Mouse (Mus musculus) heart, postnatal 14 days (tissue): ENCODE results near the gene Edar. TPM values are rescaled to one million over a fixed set of nuclear protein-coding genes. Genes with fewer than 3 reads are reported as not detected.

Experiments
- DNase-seq, 2 experiments: peaks; one replicate each; pipeline ENCODE4 v3.0.0; 2021 to 2022
- intact Hi-C: fragments of 180-260 bp; cut with DNase I; formaldehyde crosslinking; loops from one replicate; pipeline ENCODE4 v1.15.1; 2025
- total RNA-seq, 2 experiments: library from RNA; stranded (reverse); gene quantifications; 2 replicates each; pipeline ENCODE4 v1.2.3; 2021

Edar gene
- total RNA-seq, 2 experiments from 2014 or later = 0.39 to 0.69 TPM

DNA sequence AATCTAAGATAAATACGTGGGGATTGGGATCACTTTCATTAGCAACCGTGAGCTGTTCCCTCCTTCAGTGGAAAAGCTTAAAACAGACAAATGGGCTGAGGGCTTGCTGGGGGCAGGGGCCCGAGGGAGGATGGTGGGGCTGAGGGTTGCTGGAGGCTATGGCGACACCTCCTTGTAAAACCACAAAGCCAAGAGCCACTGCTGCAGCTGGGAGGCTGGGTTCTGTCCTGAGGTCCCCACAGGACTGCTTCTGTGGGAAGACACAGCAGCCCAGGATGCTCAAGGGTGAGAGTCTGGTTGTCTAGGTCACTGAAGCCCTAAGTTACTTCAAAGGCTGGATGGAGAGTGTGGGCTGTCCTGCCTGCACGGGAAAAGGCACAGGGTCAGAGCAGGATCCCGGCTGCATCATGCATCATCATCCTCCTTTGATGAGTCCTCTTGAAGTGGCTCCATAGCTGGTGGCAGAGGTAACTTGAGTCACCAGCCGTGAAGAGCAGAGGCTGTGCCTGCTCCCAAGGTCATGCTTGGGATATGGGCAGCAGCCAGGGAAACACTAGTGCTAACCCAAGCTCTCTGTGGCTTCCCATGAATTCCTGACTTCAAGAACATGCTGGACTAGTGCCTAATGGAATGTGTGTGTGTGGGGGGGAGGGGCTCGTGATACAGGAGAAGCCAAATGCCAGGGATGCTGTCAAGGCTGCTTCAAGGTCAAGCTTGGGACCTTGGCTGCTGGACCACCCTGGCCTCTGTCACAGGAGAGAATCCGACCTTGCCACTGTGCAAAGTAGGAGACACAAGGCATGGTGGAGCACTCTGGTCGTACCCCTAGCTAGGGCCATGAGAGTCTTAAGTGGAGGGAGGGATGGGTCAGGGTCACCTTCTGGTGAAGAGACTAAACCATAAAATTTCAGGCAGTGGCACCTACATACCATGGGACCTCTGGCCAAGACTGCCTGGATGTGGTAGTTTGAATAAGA is 22.7 kb downstream of the Edar start:
- DNase-seq = peak in 1 of 2 experiments; percentile 58
- intact Hi-C loops = no loop called here

DNA sequence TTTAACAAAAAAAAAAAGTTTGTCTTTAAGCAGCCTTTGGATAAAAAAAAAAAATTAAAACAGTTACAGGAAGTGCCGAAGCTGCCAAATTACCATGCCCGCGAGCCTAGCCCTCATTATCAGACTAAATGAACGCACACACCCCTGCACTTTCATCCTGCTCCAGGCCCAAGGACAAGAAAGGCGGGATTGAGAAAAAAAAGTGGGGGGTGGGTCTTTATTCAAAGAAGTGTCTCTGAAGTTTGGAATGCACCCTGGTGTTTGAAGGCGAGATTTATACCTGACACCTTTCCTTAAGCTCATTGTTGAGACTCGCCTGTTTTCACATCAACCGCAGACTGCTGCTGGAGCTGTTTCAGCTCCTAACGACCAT is 23.4 kb downstream of the Edar start:
- no peak for DNase-seq
- intact Hi-C loops = no loop called here

DNA sequence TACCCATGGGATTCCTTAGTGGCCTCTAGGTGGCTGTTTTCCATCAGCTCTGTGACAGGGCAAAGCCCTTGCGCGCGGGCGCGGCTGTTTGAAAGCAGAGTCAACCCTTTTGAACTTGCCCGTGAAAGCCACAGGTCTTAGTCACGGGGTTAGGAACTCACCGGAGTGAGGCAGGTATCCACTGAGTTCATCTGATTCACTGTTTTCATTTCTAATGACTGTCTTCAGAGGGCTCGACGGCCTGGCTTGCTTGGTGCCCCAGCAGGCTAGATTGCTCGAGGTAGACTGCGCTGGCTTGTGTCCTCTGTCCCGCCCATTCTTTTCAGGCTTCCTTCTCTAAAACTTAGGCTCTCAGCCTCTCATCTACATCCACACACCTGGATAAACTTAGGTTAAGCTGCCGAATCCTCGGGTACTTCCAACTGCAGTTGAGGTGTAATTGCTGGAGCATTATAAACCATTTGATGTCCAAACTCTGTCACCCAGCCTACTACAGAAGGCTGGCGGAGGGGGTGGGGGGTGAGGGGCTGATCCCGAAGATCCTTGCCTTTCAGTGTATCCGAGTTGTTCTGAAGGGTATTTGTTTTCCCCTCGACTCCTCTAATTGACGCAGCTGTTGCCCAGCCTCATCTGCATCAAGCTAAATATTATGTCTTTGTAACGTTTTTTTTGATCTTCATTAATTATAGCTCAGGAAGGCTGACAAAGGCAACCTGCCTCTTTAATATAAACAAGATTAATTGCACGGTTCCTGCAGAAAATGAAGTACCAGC is 24.0 kb downstream of the Edar start:
- intact Hi-C loops = no loop called here
- DNase-seq = no peak

DNA sequence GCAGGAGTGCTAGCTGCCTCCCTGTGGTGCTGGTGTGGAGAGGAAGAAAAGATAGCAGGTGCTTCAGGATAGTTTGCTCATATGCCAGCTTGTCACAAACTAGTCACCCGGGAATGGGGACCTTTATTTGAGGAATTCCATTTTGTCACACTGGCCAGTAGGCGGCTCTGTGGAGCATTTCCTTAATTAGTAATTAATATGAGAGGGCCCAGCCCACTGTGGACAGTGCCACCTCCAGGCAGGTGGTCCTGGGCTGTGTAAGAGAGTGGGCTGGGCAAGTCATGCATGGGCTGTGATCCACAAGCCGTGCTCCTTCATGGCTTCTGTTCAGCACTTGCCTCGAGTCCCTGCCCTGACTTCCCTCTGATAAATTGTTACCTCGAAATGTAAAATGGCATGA is 26.7 kb downstream of the Edar start:
- DNase-seq = no peak
- intact Hi-C loops = no loop called here

DNA sequence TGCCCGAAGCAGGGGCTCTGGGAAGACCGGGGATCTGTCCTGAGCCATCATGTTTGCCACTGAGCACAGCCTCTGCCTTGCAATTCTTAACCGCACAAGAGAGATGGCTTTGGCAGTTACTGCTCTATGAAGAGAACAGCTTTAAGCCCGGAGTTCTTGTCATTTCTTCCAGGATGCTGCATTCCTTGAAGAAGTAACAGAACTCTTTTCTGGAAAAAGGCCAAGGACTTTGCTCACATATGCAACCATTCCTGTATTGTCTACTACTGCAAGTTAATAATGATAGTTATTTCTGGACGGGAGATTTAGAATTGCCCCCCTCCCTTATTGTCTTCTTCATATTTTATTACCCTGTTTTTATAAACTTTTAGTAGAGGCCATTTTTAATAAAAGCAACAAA is 30.8 kb downstream of the Edar start:
- no peak for DNase-seq
- intact Hi-C loops = no loop called here

DNA sequence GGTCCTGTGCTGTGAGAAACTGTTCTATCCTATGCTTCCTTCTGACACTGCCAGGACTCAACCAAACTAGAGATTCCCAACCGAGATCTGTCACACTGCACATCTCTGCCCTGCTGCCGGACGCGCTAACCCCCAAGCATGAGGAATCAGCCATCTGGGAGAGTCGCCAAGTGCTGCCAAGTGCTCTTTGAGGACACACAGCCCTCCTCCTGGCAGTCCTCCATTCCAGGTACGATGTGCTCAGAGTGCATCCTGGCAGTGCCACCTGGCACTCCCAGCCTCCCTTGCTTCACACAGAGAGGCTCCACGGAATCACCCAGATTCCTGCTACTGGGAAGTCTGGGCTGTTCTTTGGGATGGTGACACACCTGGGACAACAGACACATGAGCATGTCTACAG is 31.3 kb downstream of the Edar start:
- DNase-seq = peak; percentile 22 to 24
- intact Hi-C loops = no loop called here

DNA sequence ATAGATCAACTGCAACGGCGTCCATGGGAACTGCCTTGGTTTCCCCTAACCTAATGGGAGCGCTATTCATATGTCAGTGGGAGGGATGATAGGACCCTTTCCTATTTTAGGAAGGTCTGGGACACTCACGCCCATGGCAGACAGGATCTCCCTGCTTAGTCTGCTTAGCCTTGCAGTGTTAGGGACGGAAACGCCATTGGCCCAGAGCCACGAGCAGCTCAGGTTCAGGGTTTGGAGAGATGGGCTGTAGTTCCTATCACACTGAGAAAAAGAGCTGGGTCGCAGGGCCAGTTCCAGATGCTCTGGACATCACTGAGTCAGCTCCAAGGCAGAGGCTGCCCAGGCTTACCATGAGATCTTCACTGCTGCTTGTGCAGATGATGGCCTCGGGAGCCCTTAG is 32.5 kb downstream of the Edar start:
- intact Hi-C loops = no loop called here
- DNase-seq = no peak

DNA sequence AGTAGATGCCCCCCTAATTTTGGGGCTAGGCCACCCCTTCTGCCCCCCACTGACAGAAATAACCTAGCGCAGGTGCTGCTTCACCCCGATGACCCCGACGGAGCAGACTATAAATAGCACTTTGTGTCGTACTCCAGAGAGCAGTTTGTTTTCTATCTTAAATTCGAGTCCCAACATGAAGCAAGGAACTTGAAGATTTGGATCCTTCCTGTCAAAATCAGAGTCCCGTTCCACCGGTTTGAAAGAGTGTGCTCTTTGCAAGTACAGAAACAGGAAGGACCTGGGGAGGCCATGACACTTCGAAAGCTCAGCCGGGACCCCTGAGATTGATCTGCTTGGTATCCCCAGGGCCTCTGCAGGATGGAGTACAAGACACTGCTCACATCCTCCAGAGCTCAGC is 33.8 kb downstream of the Edar start:
- no peak for DNase-seq
- intact Hi-C loops = no loop called here

DNA sequence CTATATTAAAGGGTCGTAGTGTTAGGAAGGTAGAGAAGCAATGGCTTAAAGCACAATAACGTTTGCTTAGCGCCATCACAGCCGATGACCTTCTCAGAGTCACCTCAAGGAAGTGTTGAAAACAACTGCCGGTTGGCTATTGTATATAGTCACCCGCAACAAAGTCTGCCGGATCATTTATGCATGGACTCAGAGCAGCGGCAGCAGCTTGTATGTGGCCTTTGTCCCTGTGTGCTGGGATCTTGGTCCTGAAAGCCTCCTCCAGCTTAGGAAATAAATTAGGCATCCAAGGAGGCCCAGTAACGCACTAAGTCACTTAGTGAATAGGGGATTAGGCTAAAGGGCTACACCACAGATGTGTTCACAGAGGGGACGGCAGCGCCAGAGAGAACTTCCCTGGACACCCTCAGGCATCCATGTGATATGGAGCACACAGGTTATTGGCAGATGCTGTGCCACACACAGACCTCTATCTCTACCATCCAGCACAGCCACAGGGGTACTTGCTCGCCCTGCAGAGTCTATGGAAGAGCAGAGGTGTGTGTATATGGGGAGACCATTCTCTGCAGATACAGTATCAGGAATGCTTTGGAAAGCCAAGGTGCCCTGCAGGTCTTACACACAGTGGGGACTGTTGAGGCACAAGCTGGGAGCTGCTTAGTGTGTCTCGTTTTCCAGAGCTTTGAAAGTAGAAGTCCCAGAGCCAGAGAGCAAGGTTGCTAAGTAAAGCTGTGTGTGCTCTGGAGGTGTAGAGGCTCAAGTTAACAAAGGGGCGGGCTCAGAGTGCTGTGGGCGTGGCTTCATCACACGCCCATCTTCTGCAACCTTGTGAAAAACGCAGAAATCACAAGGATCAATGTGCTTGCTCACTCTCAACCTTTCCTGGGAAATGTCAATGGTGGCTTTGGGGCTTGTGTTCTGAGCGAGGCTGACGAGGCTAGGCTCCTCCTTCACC is 34.7 kb downstream of the Edar start:
- intact Hi-C loops = no loop called here
- no peak for DNase-seq

DNA sequence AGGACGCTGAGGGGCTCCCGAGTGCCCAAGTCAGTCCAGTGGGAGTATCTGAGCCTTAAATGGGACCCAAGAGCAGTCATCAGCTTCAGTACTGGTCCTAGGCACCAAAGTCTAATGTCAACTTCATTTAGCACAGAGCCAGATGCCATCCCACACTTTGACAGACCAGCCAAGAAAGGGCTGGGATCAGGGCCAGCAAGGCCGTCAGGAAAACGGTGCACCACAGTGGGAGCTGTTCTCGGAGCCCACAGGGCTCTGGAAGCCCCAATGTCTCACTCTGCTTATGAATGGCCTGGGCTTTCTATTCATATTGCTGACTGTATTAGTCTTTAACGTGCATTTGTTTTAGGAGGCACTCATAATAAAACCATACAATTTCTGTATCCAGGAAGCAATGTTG is 36.2 kb downstream of the Edar start:
- intact Hi-C loops = no loop called here
- peak; percentile 29 to 33 for DNase-seq

DNA sequence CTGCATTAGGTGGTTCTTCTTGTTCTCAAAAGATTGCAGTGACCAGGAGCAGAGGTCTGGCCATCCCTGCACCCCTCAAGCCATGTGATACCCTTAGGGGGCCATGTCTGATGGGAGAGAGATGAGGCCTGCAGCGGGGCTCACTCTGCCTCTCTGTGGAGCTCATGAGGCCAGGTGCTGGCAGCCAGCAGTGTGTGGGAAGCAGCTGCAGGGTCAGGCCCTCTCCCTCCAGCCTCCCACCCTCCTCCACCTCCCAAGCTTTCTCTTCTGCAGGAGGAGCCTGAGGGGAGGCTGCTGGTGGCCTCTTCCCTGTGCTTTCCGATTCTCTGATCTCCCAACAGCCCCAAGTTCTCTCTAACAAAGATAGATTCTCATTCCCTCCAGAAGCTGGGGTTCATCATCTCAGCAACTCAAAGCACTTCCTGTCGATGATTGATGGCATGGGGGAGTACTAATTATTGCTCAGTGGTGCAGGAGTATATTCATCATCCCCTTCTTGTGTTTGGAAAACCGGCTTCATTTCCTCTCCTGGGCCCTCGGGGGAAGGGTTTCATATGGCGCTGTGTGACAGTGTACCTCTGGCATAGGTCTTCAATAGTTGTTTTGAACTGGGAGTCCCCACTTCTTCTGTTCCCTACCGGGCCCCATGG is 38.9 kb downstream of the Edar start:
- DNase-seq = no peak
- intact Hi-C loops = no loop called here

DNA sequence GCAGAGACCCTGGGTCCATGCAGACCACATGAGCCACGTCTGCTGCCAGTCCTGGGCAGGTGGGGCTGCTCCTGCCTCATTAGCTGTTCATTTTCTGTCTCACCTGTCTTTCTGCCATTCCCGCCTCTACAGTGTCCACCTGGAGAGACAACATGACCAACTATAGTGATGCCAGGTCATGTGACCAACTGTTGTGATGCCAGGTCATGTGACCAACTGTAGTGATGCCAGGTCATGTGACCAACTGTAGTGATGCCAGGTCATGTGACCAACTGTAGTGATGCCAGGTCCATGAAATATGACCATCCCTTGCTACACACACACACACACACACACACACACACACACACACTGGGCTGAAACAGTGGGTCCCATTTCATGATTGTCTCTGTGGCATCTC is 41.9 kb downstream of the Edar start:
- no peak for DNase-seq
- intact Hi-C loops = no loop called here

DNA sequence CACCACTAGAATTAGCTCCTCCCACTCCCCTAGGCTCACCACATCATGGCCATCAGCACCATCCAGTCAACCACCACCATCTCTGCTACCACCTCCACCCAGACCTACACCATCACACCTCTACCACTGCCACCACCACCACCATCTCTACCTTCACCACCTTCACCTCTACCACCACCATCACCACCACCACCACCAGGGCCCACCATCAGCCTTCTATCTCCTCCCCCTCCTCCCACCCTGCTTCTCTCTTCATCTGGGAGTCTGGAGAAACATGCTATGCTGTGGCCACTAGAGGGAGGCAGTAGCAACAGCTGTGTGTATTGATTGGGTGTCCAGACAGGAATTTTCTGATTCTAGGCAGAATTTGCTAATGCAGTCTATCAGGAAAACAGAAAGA is 47.9 kb downstream of the Edar start:
- DNase-seq = peak in 1 of 2 experiments; percentile 42

DNA sequence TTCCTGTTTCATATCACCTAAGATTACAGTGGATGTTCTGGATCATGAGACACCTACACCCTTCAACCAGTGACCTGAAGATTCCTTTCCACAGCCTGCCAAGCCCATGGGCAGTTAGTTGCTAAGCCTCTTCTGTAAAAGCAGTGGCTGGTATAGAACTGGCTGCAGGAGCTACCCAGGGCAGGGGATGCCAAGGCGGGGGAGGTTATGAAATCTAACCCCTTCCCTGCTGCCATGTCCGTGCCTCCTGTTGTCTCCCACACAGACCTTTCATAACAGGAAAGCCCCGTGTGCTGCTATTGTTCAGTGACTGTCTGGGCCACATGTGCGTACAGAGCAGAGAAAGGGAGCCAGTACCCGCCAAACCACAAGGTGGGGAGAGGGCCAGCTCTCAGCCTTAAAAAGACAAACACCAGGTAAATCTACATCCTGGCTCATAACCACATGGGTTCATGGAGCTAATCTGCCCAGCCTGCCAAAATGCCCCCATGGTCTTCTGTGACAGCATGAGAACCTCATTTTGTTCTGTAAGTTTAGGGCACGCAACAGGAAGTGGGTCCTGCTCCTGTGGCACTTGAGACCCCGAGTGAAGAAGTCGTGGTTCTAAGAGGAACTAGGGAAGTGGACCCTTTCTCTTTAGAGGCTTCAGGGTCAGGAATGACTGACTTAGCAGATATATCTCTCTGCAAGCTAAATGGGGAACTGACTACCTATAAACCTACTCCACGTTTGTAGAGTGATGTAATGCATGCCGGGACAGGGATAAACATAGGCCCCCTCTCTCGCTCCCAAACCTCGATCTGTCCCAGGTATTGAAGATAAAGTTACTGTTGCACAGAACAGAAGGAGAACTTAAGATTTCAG is 50.4 kb downstream of the Edar start:
- intact Hi-C loops = loop anchor here (5.0 kb wide), 1 partner anchor 63 kb away; no protein-coding TSS in a partner anchor
- no peak for DNase-seq

More for the DNA sequence above, 47.9 kb downstream of the Edar start:
- intact Hi-C loops = loop anchor here (2.0 to 5.0 kb wide), 2 partner anchors 47 to 65 kb away; partner anchors contain the start of gene Edar

DNA sequence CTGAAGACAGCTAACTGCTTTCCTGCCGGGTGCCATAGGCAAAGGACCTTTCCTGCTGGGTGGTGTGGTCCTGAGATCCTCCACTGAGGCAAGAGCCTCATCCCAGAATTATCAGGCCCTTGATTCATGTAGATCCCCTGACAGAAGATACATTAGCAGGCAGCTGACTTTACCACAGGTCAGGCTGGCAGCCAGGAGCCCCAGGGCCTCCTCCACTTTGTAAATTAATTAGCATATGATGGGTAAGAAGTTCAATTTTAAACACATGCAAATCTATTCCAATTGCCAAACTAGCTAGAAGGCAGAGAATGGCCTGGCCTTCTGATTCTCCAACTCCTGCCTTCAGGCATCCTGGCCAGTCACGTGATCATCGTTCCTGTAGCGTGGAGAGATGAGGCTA is 56.2 kb downstream of the Edar start:
- intact Hi-C loops = no loop called here
- DNase-seq = no peak

DNA sequence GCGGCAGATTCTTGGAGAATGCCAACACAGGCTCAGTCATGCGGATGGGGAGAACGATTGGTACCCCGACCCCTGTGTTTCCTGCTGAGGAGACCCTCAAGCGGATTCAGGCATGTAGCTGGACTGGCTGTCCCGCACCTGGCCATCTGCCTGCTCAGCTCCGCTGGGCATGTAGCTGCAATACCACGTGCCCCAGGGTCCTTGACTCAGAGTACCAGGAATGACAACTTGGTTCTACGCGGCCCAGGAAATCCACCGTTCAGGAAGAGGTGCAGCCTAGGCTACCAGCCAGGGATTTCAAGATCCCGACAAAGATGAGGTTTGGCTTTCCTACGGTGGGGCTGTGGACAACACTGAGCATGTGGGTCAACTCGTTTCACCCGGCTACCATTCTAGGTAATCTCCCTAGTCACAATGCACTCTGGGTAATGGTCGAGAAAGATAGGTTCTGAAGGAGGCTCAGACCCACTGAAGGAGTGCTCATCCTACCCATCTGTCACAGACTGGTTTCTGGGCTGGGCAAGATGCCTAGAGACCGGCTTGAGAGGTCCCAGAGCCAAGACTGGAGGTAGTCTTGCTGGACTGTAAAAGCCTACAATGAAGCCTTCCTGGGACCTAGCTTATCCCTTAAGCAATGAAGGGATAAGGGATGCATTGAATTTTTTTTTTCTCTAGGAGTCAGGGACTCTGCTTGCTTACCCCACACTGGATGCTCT is 56.8 kb downstream of the Edar start:
- intact Hi-C loops = no loop called here
- DNase-seq = no peak

DNA sequence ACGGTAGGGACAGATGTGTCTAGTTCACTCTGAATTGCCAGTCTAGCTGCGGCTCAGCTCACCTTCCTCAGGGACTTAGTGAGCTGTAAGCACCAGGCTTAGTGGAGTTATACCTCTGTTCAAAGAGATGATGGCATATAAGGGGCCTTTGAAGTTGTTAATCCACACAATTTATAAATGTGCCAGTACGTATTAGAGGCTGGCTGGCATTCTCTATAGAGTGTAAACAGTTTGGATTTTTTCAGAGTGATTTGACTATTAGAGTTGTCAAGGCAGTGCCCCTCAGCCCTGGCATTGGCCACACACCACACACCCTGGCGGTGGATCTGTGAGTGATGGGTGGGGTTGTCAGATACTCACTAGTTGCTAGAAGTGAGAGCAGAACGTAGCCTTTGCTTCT is 58.9 kb downstream of the Edar start:
- intact Hi-C loops = no loop called here
- no peak for DNase-seq

DNA sequence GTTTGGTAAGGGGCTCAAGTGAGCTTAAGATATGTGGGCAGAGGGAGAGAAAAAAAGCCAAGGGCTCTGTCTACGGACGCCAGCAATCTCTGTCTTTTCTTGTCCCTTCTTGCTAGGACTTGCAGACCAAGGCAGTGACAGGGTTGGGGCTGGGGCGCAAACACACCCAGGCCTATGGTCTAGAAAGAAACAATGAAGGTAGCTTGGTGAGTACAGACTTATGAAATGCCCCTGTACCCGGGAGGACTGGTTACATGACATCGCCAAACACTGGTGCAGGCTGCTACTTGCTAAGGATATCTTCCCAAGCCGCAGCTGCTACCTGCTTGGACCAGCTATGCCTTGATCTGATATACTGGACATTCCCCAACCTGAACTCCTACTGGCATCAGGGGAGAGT is 60.9 kb downstream of the Edar start:
- intact Hi-C loops = no loop called here
- no peak for DNase-seq
